Mouse (Mus musculus) left cerebral cortex, postnatal 36 days (tissue): ENCODE measurements around the gene Nutf2-ps1. TPM values are rescaled to one million over a fixed set of nuclear protein-coding genes. Genes with fewer than 3 reads are reported as not detected.
"Not testable (repeated sequence)": the region's sequence is repeated elsewhere in the genome, so short reads cannot be mapped to it uniquely, and the experiment has no call there.

Source experiments
- DNase-seq, 2 experiments: peaks; one replicate each; pipeline ENCODE4 v3.0.0; 2021 to 2022; ENCODE audit warnings: low spot score in 2 of 2, mixed read lengths in 1 of 2
- intact Hi-C: fragments of 180-260 bp; cut with DNase I; formaldehyde crosslinking; loops from one replicate; pipeline ENCODE4 v1.15.1; 2025
- total RNA-seq, 2 experiments: library from RNA; stranded (reverse); gene quantifications; 2 replicates each; pipeline ENCODE4 v1.2.3; 2021

Gene Nutf2-ps1
- total RNA-seq, result 10 to 100 TPM; 38.8 to 46.6 TPM

DNA sequence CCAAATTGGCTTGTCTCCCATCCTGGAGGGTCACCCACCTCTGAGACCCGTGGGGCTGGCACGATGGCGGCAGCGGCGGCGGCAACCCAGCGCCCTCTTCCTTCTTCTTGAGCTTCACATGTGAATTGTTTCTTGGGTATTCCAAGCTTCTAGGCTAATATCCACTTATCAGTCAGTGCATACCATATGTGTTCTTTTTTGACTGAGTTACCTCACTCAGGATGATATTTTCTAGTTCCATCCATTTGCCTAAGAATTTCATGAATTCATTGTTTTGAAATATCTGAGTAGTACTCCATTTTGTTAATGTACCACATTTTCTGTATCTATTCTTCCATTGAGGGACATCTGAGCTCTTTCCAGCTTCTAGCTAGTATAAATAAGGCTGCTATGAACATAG is at the start of gene Nutf2-ps1:
Nutf2-ps1 (minus strand) TSS at position 101 of the 400 bp plus-strand sequence.
- intact Hi-C loops, DNase-seq: not testable (repeated sequence)

DNA sequence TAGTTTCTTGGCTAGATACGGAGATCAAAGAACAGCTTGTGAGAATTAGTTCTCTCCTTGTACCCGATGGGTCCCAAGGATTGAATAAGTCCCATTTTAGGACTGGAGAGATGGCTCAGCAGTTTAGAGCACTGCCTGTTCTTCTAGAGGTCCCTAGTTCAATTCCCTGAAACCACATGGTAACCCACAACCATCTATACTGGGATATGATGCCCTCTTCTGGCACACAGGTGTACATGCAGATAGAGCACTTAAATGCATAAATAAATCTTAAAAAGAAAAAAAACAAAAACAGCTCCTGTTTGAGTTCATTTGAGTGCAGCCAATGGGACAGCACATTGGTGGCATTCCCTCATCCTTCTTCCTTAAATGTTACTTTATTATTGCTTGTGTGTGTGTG is 49.2 kb upstream of the Nutf2-ps1 start:
- no peak for DNase-seq
- intact Hi-C loops, result loop anchor here (5.0 kb wide), 1 partner anchor 36 kb away; the partner anchor contains the start of gene Smc3

DNA sequence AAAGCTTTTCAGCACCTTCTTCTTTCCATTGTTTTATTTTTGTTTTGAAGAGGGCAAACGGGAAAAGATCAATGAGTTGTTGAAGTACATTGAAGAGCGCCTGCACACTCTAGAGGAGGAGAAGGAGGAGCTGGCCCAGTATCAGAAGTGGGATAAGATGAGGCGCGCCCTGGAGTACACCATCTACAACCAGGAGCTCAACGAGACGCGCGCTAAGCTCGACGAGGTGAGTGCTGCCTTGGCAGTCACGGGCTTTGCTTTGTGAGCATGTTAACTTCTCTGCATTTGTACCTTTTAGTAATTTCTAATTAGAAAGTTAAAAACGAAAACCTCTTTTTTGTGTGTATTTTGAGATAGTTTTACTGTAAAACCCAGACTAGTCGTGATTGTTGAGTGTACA is 32.8 kb upstream of the Nutf2-ps1 start:
- intact Hi-C loops, result no loop called here

DNA sequence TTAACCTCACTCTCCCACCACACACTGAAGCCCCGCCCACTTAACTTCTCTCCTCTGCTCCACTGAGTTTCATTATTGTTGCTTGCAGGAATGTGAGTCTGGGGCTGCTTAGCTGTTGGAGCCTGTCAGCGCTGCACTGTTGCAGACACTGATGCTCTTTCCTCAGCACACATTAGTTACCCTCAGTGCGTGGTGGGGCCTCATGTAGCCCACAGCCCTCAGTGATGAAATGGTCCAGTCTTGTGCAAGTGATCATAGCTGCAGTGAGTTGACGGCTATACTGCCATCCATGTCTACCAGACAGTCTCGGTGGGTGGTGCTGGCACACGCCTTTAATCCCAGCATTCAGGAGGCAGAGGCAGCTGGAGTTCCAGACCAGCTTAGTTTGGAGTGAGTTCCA is 20.1 kb upstream of the Nutf2-ps1 start:
- intact Hi-C loops, result no loop called here

More for the DNA sequence above, 32.8 kb upstream of the Nutf2-ps1 start:
- DNase-seq, result no peak

DNA sequence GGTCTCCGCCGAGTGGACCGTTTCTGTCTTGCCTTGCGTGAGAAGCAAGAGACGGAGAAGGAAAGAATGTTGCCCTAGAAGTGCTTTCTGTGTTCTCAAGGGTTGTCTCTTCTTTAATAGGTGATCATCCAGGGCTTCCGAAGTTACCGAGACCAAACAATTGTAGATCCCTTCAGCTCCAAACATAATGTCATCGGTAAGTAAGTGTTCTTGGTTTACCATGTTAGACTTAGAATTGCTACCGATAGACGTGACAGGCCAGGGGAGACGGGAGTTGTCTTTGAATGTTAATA is 12.4 kb upstream of the Nutf2-ps1 start:
- DNase-seq, result no peak
- intact Hi-C loops, result loop anchor here (5.0 kb wide), 1 partner anchor 36 kb away; no protein-coding TSS in a partner anchor

More for the DNA sequence above, 20.1 kb upstream of the Nutf2-ps1 start:
- DNase-seq, result no peak

DNA sequence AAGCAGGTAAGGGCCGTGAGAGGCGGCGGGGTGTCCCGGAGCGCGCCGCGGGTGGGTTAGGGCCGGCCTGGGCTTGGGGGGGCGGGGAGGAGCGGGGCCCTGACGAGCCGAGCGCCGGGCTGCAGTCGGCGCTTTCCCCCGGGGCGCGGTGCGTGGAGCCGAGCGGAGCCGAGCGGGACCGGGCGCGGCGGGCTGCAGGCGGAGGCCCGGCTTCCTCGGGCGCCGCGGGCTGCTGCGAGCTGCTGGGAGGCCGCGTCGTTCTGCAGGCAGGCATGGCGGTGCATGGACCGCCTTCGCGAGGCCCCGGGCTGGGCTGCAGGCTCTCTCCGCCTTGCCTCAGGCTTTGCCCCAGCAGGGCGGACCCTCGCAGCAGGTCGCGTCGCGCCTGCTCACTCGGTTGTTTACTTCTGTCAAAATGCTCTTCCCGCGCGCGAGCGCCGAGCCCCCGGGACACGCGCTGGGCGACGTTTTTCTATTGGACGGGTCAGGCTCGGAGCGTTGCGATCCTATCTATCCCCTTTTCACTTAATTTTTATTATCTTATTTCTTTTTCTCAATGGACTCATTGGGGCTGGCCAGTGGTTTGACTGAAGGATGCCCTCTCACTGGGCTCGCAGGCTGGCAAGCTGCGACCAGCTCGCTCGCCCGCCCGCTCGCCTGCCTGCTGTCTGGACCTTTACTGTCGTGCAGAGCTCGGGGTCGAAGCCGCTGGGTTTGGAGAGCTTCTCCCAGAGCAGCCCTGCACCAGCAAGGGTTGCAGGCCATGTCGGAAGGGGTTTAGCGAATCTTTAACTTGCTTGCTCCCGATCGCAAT is 11.9 kb upstream of the Nutf2-ps1 start:
- DNase-seq, result peak; percentile 60 to 71
- intact Hi-C loops, result loop anchor here (5.0 kb wide), 1 partner anchor 37 kb away; no protein-coding TSS in a partner anchor

DNA sequence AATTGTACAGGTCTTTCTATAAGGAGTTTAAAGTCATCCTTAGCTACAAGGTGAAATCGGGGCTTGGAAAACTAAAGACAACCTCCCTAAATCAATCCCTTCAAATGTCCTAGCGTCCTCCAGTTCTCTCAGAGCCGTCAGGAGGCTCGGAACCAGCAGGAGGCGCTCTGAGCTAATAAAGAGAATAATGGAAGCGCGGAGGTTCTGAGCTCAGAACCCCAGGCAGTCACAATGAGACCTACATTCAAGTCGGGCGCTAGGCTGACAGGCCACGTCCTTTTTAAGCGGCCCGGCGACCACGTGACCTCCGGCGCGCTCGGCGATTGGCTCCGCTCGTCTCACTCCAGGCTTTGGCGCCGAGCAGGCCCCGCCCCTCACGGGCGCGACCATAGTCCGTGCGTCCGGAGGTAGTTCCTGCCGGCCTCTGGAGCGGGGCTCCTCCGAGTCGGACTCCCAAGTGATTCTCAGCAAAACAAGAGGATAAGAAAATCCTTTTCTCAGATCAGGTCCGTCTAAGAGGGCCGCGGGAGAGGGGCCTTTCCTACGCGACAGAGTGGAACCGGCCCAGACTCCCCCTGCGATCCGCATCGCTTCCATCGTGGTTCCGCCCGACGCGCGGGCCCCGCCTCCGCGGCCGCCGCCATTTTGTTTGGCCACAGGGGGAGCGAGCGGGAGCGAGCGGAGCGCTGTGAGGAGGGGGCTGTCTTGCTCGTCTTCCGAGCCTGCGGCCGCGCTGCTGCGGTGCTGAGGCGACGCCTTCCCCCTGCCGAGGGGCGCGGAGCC is 11.1 kb upstream of the Nutf2-ps1 start, which contains the start of gene Smc3:
Smc3 (plus strand) TSS at position 642 of the 783 bp plus-strand sequence.
- intact Hi-C loops, result loop anchor here (5.0 kb wide), 1 partner anchor 37 kb away; no protein-coding TSS in a partner anchor
- peak; percentile 98 to 99 for DNase-seq

DNA sequence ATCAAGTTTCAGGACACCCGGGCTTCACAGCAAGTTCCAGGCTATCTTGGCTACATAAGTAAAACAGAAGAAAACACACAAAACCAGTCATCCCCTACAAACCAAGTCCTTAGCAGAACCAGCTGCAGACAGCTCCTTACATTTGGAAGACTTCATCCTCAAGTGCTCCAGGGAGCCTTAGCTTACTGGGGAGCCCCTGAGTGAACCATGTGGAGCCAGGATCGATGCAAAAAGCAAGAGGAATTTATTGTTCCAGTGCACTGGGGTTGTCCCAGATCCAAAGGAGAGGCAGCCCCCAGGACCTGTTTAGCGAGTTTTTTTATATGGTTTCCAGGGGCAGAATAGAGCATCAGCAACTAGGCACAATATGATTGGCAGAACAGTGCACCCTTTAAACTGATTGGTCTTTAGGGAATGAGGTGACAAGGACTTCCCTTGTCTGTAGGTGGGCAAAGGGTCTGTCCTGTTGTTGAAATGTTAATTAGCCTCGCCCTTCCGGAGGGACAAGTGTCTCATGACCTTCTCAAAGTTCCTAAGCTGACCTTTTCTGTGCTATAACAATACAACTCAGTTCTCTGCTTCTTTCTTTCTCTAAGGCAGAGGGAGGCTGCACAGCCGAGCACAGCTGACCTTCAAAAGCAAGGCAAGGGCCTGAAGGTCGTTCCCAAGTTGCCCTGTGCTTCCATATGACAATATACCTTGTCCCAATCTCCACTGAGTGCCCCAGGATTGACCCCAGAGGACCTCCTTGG is 8.0 kb upstream of the Nutf2-ps1 start:
- DNase-seq, result no peak
- intact Hi-C loops, result no loop called here

DNA sequence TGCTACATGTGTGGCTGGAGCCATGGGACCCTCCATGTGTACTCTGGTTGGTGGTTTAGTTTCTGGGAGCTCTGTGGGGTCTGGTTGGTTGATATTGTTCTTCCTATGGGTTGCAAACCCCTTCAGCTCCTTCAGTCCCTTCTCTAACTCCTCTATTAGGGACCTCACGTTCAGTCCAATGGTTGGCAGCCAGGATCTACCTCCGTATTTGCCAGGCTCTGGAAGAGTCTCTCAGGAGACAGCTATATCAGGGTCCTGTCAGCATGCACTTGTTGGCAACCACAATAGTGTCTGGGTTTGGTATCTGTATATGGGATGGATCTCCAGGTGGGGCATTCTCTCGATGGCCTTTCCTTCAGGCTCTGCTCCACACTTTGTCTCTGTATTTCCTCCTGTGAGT is 1.2 kb downstream of the Nutf2-ps1 start:
- intact Hi-C loops, DNase-seq: not testable (repeated sequence)

DNA sequence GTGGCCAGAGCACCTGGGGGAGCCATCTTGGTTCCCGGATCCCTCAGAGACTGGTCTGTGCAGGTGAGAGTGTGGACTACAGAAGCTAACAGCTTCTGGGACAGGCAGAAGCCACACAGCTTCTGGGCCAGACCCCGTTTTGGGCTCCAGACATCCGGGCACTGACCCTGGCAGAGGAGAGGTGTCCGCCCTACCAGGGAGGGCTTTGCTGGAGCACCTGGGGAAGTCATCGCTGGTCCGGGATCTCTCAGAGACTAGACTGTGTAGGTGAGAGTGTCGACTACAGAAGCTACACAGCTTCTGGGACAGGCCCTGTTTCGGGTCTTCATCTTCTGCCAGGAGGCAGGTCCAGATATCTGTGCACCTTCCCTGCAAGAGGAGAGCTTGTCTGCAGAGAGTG is 8.6 kb downstream of the Nutf2-ps1 start:
- DNase-seq, intact Hi-C loops: not testable (repeated sequence)

DNA sequence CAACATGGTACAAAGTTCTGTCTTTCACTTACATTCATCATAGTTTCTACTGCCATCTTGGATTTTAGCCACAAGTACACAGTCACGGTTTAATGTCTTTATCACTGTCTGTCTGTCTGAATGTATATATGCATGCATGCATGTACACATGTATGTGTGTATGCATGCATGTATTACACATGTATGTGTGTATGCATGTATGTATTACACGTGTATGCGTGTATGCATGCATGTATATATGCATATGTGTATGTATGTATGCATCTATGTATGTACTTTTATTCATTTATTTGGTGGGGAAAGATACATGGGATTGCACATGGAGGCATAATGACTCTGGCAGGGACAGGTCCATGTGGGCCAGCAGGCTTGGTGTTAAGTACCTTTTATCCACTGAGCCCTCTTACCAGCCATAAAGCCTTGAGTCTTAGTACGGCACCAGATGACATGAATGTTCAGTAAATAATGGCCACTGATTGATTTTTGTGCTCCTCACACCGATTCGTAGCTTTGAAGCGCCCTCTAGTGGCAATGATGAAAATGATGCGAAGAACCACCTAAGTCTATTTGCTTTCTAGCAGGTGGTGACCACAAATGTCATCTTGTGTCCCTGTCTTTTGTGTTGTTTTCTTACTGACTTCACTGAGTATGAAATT is 10.1 kb downstream of the Nutf2-ps1 start:
- intact Hi-C loops, result loop anchor here (1.0 to 5.0 kb wide), 2 partner anchors 46 to 184 kb away; no protein-coding TSS in a partner anchor
- DNase-seq, result peak; percentile 43 to 63

DNA sequence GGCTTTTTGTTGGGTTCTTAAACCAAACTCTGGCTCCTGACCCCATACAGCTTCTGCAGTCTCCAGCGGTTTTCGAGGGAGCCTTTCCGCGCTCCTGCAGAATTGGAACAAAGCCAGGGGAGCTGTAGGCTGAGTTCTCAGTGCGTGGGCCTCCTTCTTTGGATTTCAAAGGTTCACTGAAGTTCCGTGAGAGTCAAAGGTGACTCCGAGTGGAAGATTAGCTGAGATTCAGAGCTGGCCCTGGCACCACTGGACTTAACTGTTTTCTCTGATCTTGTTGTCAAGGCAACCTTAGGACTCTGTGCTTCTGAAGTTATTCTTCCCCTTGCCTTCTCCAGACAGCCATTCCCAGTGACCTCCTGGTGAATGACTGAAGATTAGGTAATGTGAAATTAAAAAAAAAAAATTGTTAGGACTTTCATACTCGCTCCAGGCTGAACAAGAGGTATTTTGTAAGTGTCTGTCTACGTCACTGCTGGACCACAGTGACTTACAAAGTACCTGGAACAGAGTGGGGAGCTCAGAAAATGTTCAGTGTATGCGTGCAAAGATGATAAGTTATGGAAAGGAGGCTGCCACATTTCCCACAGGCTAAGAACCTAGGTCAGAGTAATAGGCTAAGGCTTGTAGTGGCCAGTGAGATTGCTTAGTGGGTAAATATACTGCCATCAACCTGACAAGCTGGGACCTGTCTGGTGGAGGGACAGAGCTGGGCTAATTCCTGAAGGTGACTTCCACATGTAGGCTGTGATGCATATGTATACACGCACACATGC is 11.7 kb downstream of the Nutf2-ps1 start:
- intact Hi-C loops, result loop anchor here (5.0 kb wide), 1 partner anchor 45 kb away; no protein-coding TSS in a partner anchor

DNA sequence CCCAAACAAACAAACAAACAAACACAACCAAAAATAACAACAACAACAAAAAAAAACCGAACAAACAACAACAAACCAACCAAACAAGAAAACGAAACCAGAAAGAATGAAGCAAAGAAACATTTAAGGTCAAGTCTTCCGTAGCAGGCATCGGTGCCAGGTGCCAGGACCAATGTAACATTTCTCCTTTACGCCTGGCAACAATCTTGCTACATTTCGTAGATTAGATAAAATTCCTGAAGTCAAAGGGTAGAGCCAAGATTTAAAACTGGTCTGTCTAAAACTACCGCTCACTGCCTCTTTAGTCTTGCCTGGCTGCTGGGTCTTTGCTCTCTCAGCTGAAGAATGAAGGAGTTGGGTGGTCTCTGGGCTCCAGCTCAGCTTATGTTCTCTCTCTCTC is 12.8 kb downstream of the Nutf2-ps1 start:
- intact Hi-C loops, result loop anchor here (5.0 kb wide), 1 partner anchor 44 kb away; no protein-coding TSS in a partner anchor
- DNase-seq, result no peak

More for the DNA sequence above, 11.7 kb downstream of the Nutf2-ps1 start:
- no peak for DNase-seq

DNA sequence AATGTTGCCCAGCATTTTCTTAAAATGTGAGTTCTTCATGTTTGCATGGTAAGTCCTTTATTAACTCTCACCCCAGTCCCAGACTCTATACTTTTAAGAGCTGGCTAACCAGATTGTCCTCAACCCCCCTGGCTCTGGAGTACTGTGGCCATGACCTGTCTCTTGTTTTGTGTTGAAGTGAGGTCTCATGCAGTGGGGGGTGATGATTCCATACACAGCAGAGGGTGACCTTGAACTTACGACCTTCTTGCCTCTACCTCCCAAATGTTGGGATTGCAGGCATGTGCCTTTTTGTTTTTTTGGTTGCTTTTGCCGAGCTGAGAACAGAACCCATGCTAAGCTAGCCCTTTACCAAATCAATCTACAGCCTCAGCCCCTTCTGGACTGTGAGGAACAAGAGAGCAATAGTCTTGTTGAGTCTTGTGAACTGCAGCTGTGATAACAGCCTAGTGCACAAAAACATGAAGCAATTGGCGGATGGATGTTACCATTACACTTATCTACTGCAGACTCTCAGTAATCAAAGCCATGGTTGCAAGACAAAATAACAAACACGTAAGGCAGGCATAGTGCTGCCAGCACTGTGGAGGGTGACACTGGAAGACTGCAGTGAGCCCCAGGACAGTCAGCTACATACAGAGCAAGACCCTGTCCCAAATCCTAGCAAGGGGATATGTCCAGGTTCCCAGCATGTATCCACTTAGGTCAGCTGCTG is 13.4 kb downstream of the Nutf2-ps1 start:
- intact Hi-C loops, result loop anchor here (5.0 kb wide), 1 partner anchor 43 kb away; no protein-coding TSS in a partner anchor
- no peak for DNase-seq

DNA sequence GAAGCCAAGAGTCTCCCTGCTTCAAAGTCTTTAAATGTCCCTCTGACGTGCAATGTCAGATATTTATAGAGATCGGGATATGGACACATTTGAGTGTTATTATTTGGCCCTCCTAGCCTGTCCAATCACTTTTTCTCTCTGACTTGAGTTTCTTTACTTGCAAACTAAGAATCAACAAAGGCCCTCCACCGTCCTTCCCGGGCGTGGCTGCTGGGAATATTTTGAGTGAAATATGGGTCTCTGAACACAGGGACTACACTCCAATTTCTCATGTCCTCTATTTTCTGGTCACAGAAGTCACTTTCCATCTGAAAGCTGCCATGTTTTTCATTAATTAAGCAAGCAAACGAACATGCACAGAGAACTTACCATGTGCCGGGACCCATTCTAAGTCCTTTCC is 14.3 kb downstream of the Nutf2-ps1 start:
- intact Hi-C loops, result no loop called here
- DNase-seq, result no peak

DNA sequence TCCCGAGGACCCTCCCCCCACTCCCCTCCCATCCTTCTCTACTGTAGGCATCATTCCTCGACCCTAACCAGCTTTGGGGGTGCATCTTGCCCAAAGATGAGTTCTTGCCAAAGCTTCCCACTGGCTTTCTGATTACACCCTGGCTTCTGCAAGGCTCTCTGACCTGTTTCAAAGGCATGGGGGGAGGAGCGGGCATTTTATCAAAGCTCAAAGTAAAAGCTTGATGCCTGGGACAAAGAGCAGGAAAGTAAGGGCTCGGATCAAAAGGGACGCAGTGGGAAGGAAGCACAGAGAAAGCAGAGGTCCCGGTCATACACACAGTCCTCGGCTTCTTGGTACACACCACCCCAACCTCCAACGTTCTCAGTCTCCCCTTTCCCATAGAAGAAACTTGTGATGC is 14.7 kb downstream of the Nutf2-ps1 start:
- DNase-seq, result no peak
- intact Hi-C loops, result no loop called here

DNA sequence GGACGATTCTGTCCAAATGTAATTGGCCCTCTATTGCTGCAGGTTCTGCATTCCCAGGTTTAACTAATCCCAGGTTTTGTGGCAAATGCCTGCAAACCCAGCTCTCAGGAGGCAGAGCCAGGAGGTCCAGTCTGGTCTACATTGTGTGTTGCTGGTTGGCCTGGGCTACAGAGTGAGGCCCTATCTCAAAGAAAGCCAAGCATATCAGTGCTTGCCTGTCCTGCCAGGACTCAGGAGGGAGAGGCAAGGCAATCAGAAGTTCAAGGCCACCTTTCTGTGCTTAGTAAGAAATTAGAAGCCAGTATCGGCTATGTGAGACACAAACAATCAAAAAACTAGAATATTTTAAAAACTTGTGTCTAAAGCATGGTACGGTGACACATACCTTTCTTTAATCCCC is 15.7 kb downstream of the Nutf2-ps1 start:
- no peak for DNase-seq
- intact Hi-C loops, result no loop called here

DNA sequence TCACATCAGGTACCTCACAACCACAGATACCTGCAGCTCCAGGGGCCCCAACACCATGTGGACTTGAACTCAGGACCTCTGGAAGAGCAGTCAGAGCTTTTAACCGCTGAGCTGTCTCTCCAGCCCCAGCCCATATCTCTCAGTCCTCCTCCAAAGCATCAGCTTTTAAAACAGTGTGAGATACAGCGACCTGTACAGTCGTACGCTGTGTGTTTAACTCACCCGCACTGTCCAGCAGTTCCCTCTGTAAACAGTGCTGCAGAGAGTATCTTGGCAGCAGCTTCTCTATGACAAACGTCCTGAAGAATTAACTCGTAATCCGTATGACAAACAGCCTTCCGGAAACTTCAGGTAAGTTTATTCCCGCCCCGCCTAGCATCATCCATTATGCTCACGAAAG is 16.3 kb downstream of the Nutf2-ps1 start:
- intact Hi-C loops, result no loop called here
- no peak for DNase-seq
